Mouse (Mus musculus) activated CD4-positive, CD25-positive, alpha-beta regulatory T cell, adult 4 months (primary cell): ENCODE measurements around the gene Crk. TPM values are rescaled to one million over a fixed set of nuclear protein-coding genes. Genes with fewer than 3 reads are reported as not detected.

Source experiments
- ATAC-seq: one replicate; pipeline ENCODE4 v1.8.0; 2017
- polyA plus RNA-seq, 2 experiments: library from polyadenylated mRNA; unstranded; fragments of 100-300 nt; shearing (Covaris generic); gene quantifications; one replicate each; pipeline ENCODE4 v1.2.1; 2017

Gene Crk
- polyA plus RNA-seq, 2 experiments from 2014 or later = 12.0 to 13.8 TPM

GRCm38 (mm10) chr11:75740204-75740603 lies 61.1 kb downstream of the Crk start:
- ATAC-seq = no peak

GRCm38 (mm10) chr11:75741615-75742014 lies 62.6 kb downstream of the Crk start:
- no peak for ATAC-seq

- no peak for ATAC-seq
Observed at GRCm38 (mm10) chr11:75744761-75745160, 65.7 kb downstream of the Crk start.

- no peak for ATAC-seq
Observed at GRCm38 (mm10) chr11:75750537-75750936, 71.5 kb downstream of the Crk start.

- no peak for ATAC-seq
Observed at GRCm38 (mm10) chr11:75751082-75751481, 72.0 kb downstream of the Crk start.

Other genes starting within 250 kb of the Crk start
- gene Serpinf2, start 239.7 kb upstream of the Crk start, polyA plus RNA-seq = not detected
- 1 to 10 TPM; 5.2 to 7.3 TPM for gene Wdr81, start 224.5 kb upstream of the Crk start, polyA plus RNA-seq
- gene Tlcd2, start 217.5 kb upstream of the Crk start, polyA plus RNA-seq = 10 to 100 TPM in 1 of 2 experiments, 1 to 10 TPM in 1; 5.6 to 16.0 TPM
- 10 to 100 TPM; 33.9 to 38.7 TPM for gene Prpf8, start 192.4 kb upstream of the Crk start, polyA plus RNA-seq
- not detected for gene Rilp, start 169.2 kb upstream of the Crk start, polyA plus RNA-seq
- gene Scarf1, start 165.7 kb upstream of the Crk start, polyA plus RNA-seq = under 1 TPM; 0.42 to 0.47 TPM
- 10 to 100 TPM; 18.3 to 18.7 TPM for gene Slc43a2, start 147.6 kb upstream of the Crk start, polyA plus RNA-seq
- 10 to 100 TPM; 24.3 to 47.6 TPM for gene Pitpna, start 91.2 kb upstream of the Crk start, polyA plus RNA-seq
- gene Inpp5k, start 48.3 kb upstream of the Crk start, polyA plus RNA-seq = 100 to 1,000 TPM; 109 to 120 TPM
- 10 to 100 TPM; 15.7 to 25.1 TPM for gene Myo1c, start 28.8 kb upstream of the Crk start, polyA plus RNA-seq
- gene Ywhae, start 53.6 kb downstream of the Crk start, polyA plus RNA-seq = 100 to 1,000 TPM; 479 to 486 TPM
- not detected for gene Doc2b, start 116.8 kb downstream of the Crk start, polyA plus RNA-seq